In genomic region chr5:23516962-23517361, GRCm38 (mm10) we compare ENCODE assay signal across 22 mouse cellular contexts.
A peak's percentile ranks its signal among the peaks of the same experiment; 100 is the strongest.
DNase-seq lines count a peak whose midpoint lies in the region; ATAC-seq and TF ChIP-seq lines count a peak whose summit lies in the region.
"Had no signal": no experiment of that assay in that cellular context is flagged by ENCODE, and none has a peak within 500 bp of the region (broad histone marks: within the 10 kb centered on the region; RNA-seq: fewer than 3 reads in every experiment).

No protein-coding gene starts in this region.

- peaks cover 44% of the 10 kb centered on the region for H3K36me3 ChIP-seq in forebrain, embryonic 14.5 days (ENCODE audit: control insufficient read depth, insufficient read depth, low read length)
- H3K36me3 ChIP-seq in forebrain, embryonic 15.5 days, result peaks cover 35% of the 10 kb centered on the region; the same call in 1 of the 2 replicates
- peaks cover 49% of the 10 kb centered on the region for H3K36me3 ChIP-seq in hindbrain, embryonic 13.5 days
- H3K36me3 ChIP-seq in midbrain, embryonic 16.5 days (ENCODE audit: control insufficient read depth, insufficient read depth, low read length), result peaks cover 20% of the 10 kb centered on the region
- peaks cover 42% of the 10 kb centered on the region for H3K36me3 ChIP-seq in liver, embryonic 12.5 days

- DNase-seq in forebrain, embryonic 14.5 days (ENCODE audit: low spot score), result peak; percentile 27
- peak; percentile 64 for DNase-seq in brain, embryonic 14.5 days (ENCODE audit: low read depth)
- DNase-seq in adipocyte (ENCODE audit: low spot score), result no peak
- no peak for DNase-seq in left cerebral cortex, adult 11 months (ENCODE audit: low spot score)
- DNase-seq: adrenal gland, postnatal 36 days; B cell, adult 2 months; cerebellum, adult 9-10 months; gastrocnemius, postnatal 36 days; heart, postnatal 36 days; lung, postnatal 10 days had no signal

- no peaks in the 10 kb centered on the region for H3K9me3 ChIP-seq in forebrain, embryonic 14.5 days (replicated peaks; ENCODE audit: control insufficient read depth, low read length)
- H3K9me3 ChIP-seq in forebrain, embryonic 15.5 days, result no peaks in the 10 kb centered on the region
- H3K9me3 ChIP-seq in hindbrain, embryonic 13.5 days, result no peaks in the 10 kb centered on the region
- H3K9me3 ChIP-seq in midbrain, embryonic 16.5 days (replicated peaks; ENCODE audit: control insufficient read depth, low read length, poor library complexity, severe bottlenecking), result no peaks in the 10 kb centered on the region
- no peaks in the 10 kb centered on the region for H3K9me3 ChIP-seq in liver, embryonic 12.5 days (replicated peaks)
- H3K9me3 ChIP-seq: embryonic facial prominence, embryonic 12.5 days; heart, embryonic 13.5 days; limb, embryonic 13.5 days; liver, embryonic 15.5 days had no signal

- TF ChIP-seq POLR2A in brain, embryonic 14.5 days (IDR thresholded peaks at IDR 0.05; ENCODE audit: borderline replicate concordance, extremely low read depth, insufficient read depth, insufficient read length, poor library complexity, severe bottlenecking), result no peak

- no peak overlapping the region for H3K9ac ChIP-seq in forebrain, embryonic 14.5 days (ENCODE audit: low read length)
- no peak overlapping the region for H3K9ac ChIP-seq in forebrain, embryonic 15.5 days (replicated peaks)
- H3K9ac ChIP-seq in hindbrain, embryonic 13.5 days, result no peak overlapping the region
- no peak overlapping the region for H3K9ac ChIP-seq in midbrain, embryonic 16.5 days (ENCODE audit: low read depth, low read length)
- no peak overlapping the region for H3K9ac ChIP-seq in liver, embryonic 12.5 days
- H3K9ac ChIP-seq: embryonic facial prominence, embryonic 12.5 days; heart, embryonic 13.5 days; limb, embryonic 13.5 days; liver, embryonic 15.5 days had no signal

- H3K27me3 ChIP-seq in forebrain, embryonic 14.5 days (replicated peaks; ENCODE audit: control insufficient read depth, insufficient read depth, low read length), result no peaks in the 10 kb centered on the region
- no peaks in the 10 kb centered on the region for H3K27me3 ChIP-seq in forebrain, embryonic 15.5 days
- H3K27me3 ChIP-seq in hindbrain, embryonic 13.5 days, result no peaks in the 10 kb centered on the region
- no peaks in the 10 kb centered on the region for H3K27me3 ChIP-seq in midbrain, embryonic 16.5 days (ENCODE audit: control insufficient read depth, insufficient read depth, low read depth, low read length)
- H3K27me3 ChIP-seq in liver, embryonic 12.5 days (replicated peaks), result no peaks in the 10 kb centered on the region
- H3K27me3 ChIP-seq: embryonic facial prominence, embryonic 12.5 days; heart, embryonic 13.5 days; limb, embryonic 13.5 days; liver, embryonic 15.5 days had no signal

- TF ChIP-seq CTCF in brain, embryonic 14.5 days (IDR thresholded peaks at IDR 0.05; ENCODE audit: borderline replicate concordance, extremely low read depth, insufficient read depth, insufficient read length), result no peak

- no peak overlapping the region for H3K4me2 ChIP-seq in forebrain, embryonic 14.5 days (ENCODE audit: low read length)
- H3K4me2 ChIP-seq in forebrain, embryonic 15.5 days (replicated peaks), result no peak overlapping the region
- H3K4me2 ChIP-seq in hindbrain, embryonic 13.5 days, result no peak overlapping the region
- no peak overlapping the region for H3K4me2 ChIP-seq in midbrain, embryonic 16.5 days (ENCODE audit: low read length)
- no peak overlapping the region for H3K4me2 ChIP-seq in liver, embryonic 12.5 days
- H3K4me2 ChIP-seq: embryonic facial prominence, embryonic 12.5 days; heart, embryonic 13.5 days; limb, embryonic 13.5 days; liver, embryonic 15.5 days had no signal

- no peak overlapping the region for H3K4me3 ChIP-seq in forebrain, embryonic 14.5 days (ENCODE audit: low read depth, low read length)
- no peak overlapping the region for H3K4me3 ChIP-seq in forebrain, embryonic 15.5 days
- no peak overlapping the region for H3K4me3 ChIP-seq in hindbrain, embryonic 13.5 days
- no peak overlapping the region for H3K4me3 ChIP-seq in midbrain, embryonic 16.5 days (ENCODE audit: low read depth, low read length)
- H3K4me3 ChIP-seq in liver, embryonic 12.5 days, result no peak overlapping the region
- H3K4me3 ChIP-seq: embryonic facial prominence, embryonic 12.5 days; heart, embryonic 13.5 days; limb, embryonic 13.5 days; liver, embryonic 15.5 days had no signal

- 0 out of 2 replicates have a peak, but pooled peaks cover 3% of the 10 kb centered on the region for H3K4me1 ChIP-seq in forebrain, embryonic 14.5 days (ENCODE audit: control insufficient read depth, insufficient read depth, low read length)
- H3K4me1 ChIP-seq in forebrain, embryonic 15.5 days, result no peaks in the 10 kb centered on the region
- peaks cover 19% of the 10 kb centered on the region for H3K4me1 ChIP-seq in hindbrain, embryonic 13.5 days (replicated peaks)
- peaks cover 5% of the 10 kb centered on the region; the same call in 1 of the 2 replicates for H3K4me1 ChIP-seq in midbrain, embryonic 16.5 days (ENCODE audit: control insufficient read depth, insufficient read depth, low read length)
- H3K4me1 ChIP-seq in liver, embryonic 12.5 days, result 0 out of 2 replicates have a peak, but pooled peaks cover 7% of the 10 kb centered on the region
- H3K4me1 ChIP-seq: liver, embryonic 15.5 days had no signal

- no peak overlapping the region for H3K27ac ChIP-seq in forebrain, embryonic 14.5 days (ENCODE audit: low read depth, low read length)
- no peak overlapping the region for H3K27ac ChIP-seq in forebrain, embryonic 15.5 days (replicated peaks)
- peak overlapping the region; percentile 58 for H3K27ac ChIP-seq in hindbrain, embryonic 13.5 days
- H3K27ac ChIP-seq in midbrain, embryonic 16.5 days (ENCODE audit: low read length), result no peak overlapping the region
- H3K27ac ChIP-seq in liver, embryonic 12.5 days, result no peak overlapping the region
- H3K27ac ChIP-seq: embryonic facial prominence, embryonic 12.5 days; heart, embryonic 13.5 days; kidney, postnatal 0 days; limb, embryonic 13.5 days; liver, embryonic 15.5 days; stomach, postnatal 0 days had no signal

- no peak for ATAC-seq in forebrain, embryonic 14.5 days
- ATAC-seq in forebrain, embryonic 15.5 days (replicated peaks), result no peak
- ATAC-seq in hindbrain, embryonic 13.5 days (ENCODE audit: low FRiP score), result peak; percentile 37; the same call in 1 of the 2 replicates
- 0 out of 2 replicates have a peak, but pooled peaks have one; percentile 23 for ATAC-seq in midbrain, embryonic 16.5 days
- no peak for ATAC-seq in liver, embryonic 12.5 days
- ATAC-seq: activated CD4-positive, CD25-positive, alpha-beta regulatory T cell, adult 4 months; intestine, postnatal 0 days had no signal

- WGBS in forebrain, embryonic 14.5 days, result 62% methylated on average over 3 of the region's 3 CpGs
- WGBS in forebrain, embryonic 15.5 days, result 61% methylated on average over 3 of the region's 3 CpGs
- WGBS in hindbrain, embryonic 13.5 days, result 24% methylated on average over 3 of the region's 3 CpGs
- WGBS in midbrain, embryonic 16.5 days, result 27% methylated on average over 3 of the region's 3 CpGs
- WGBS in liver, embryonic 12.5 days (ENCODE audit: insufficient replicate concordance), result 83% methylated on average over 3 of the region's 3 CpGs

Comparison
In these comparisons a context has a peak if more than half of its experiments do, and no peak if none do; other contexts are left out.
1. ATAC-seq: peak in hindbrain, embryonic 13.5 days (single experiment) and midbrain, embryonic 16.5 days (single experiment); none in forebrain, embryonic 14.5 days (single experiment), forebrain, embryonic 15.5 days (single experiment) and liver, embryonic 12.5 days (single experiment).
2. DNase-seq: peak in forebrain, embryonic 14.5 days (single experiment) and brain, embryonic 14.5 days (single experiment); none in adipocyte (single experiment) and left cerebral cortex, adult 11 months (single experiment).